Mouse (Mus musculus): ENCODE results near the gene Pin1rt1. TPM values are rescaled to one million over a fixed set of nuclear protein-coding genes. Genes with fewer than 3 reads are reported as not detected.

Pin1rt1 gene
- total RNA-seq (2023): not detected in 4 replicates

GRCm38 (mm10) chr2:104716279-104716678 is at the start of gene Pin1rt1:
TSS of gene Pin1rt1 (minus strand) at chr2:104716379.

GRCm38 (mm10) chr2:104742741-104743064 is 26.5 kb upstream of the Pin1rt1 start, which contains the start of gene Depdc7:
TSS of gene Depdc7 (minus strand) at chr2:104742878.

GRCm38 (mm10) chr2:104711585-104712485 is 4.3 kb downstream of the Pin1rt1 start, which contains the start of gene Tcp11l1:
TSS of gene Tcp11l1 (minus strand) at chr2:104712169.

Other genes with a start within 250 kb of the Pin1rt1 start
- gene Hipk3, start 221.9 kb downstream of the Pin1rt1 start, total RNA-seq (2023): 54.5 to 64.1 TPM (median 57.4 TPM) in 4 replicates
- gene Cstf3, start 125.9 kb downstream of the Pin1rt1 start, total RNA-seq (2023): 54.0 to 61.6 TPM (median 58.4 TPM) in 4 replicates
- 2.2 to 4.2 TPM (median 3.5 TPM) in 4 replicates for gene Tcp11l1, start 4.2 kb downstream of the Pin1rt1 start, total RNA-seq (2023)
- gene Depdc7, start 26.5 kb upstream of the Pin1rt1 start, total RNA-seq (2023): 0.33 TPM in 1 of 4 replicates, not detected in the others
- gene Qser1, start 100.4 kb upstream of the Pin1rt1 start, total RNA-seq (2023): 12.7 to 14.0 TPM (median 13.3 TPM) in 4 replicates
- 8.4 to 12.2 TPM (median 10.4 TPM) in 4 replicates for gene Prrg4, start 133.5 kb upstream of the Pin1rt1 start, total RNA-seq (2023)
- 3.2 to 3.4 TPM in 2 of 4 replicates, not detected in the others for gene Ccdc73, start 151.4 kb upstream of the Pin1rt1 start, total RNA-seq (2023)